Mouse (Mus musculus) ovary, postnatal 14 days (tissue): Measurements from ENCODE around the gene Trpc6.

Source experiments
- DNase-seq: peaks from one replicate; pipeline ENCODE4 v3.0.0; 2022; ENCODE audit warnings: low spot score

The Trpc6 gene

GRCm38 (mm10) chr9:8544041-8544794 is at the start of gene Trpc6:
Gene Trpc6 (plus strand): TSS chr9:8544142.
- peak; percentile 15 for DNase-seq

GRCm38 (mm10) chr9:8520911-8521310 is 23.0 kb upstream of the Trpc6 start:
- DNase-seq: no peak

GRCm38 (mm10) chr9:8533670-8534069 is 10.3 kb upstream of the Trpc6 start:
- DNase-seq: no peak

GRCm38 (mm10) chr9:8545236-8545635 is 1.3 kb downstream of the Trpc6 start:
- DNase-seq: no peak

GRCm38 (mm10) chr9:8558574-8558973 is 14.6 kb downstream of the Trpc6 start:
- DNase-seq: no peak

GRCm38 (mm10) chr9:8592618-8593017 is 48.7 kb downstream of the Trpc6 start:
- DNase-seq: peak; percentile 5

GRCm38 (mm10) chr9:8597089-8597488 is 53.1 kb downstream of the Trpc6 start:
- no peak for DNase-seq

- DNase-seq: no peak
Measured at GRCm38 (mm10) chr9:8606816-8607491, 63.0 kb downstream of the Trpc6 start.

- no peak for DNase-seq
Measured at GRCm38 (mm10) chr9:8634344-8634743, 90.4 kb downstream of the Trpc6 start.

- no peak for DNase-seq
Measured at GRCm38 (mm10) chr9:8643453-8643852, 99.5 kb downstream of the Trpc6 start.

- no peak for DNase-seq
Measured at GRCm38 (mm10) chr9:8655347-8655746, 111.4 kb downstream of the Trpc6 start.

- no peak for DNase-seq
Measured at GRCm38 (mm10) chr9:8672944-8673343, 129.0 kb downstream of the Trpc6 start.

GRCm38 (mm10) chr9:8676607-8677006 is 132.7 kb downstream of the Trpc6 start:
- no peak for DNase-seq

- no peak for DNase-seq
Measured at GRCm38 (mm10) chr9:8693177-8693576, 149.2 kb downstream of the Trpc6 start.

GRCm38 (mm10) chr9:8700669-8701068 is 156.7 kb downstream of the Trpc6 start:
- peak; percentile 86 for DNase-seq

- DNase-seq: no peak
Measured at GRCm38 (mm10) chr9:8703516-8703915, 159.6 kb downstream of the Trpc6 start.

GRCm38 (mm10) chr9:8703956-8704355 is 160.0 kb downstream of the Trpc6 start:
- DNase-seq: no peak

- no peak for DNase-seq
Measured at GRCm38 (mm10) chr9:8710052-8710739, 166.3 kb downstream of the Trpc6 start.

- no peak for DNase-seq
Measured at GRCm38 (mm10) chr9:8719017-8719416, 175.1 kb downstream of the Trpc6 start.

- no peak for DNase-seq
Measured at GRCm38 (mm10) chr9:8729056-8729455, 185.1 kb downstream of the Trpc6 start.
